Mouse (Mus musculus) embryonic facial prominence, embryonic 11.5 days (tissue): Measurements from ENCODE around the gene Enpp6. TPM values are rescaled to one million over a fixed set of nuclear protein-coding genes. Genes with fewer than 3 reads are reported as not detected.
A peak's percentile ranks its signal among the peaks of the same experiment; 100 is the strongest.

Source experiments
- ATAC-seq: fragments of 200-750 bp; cut with Nextera tagmentation; replicated peaks from 2 replicates; pipeline ENCODE4 v1.8.0; 2017; ENCODE audit warnings: low read depth; ENCODE audit not compliant: insufficient number of reproducible peaks, low FRiP score, low TSS enrichment
- DNase-seq: peaks from one replicate; pipeline ENCODE4 v3.0.0-alpha.2; 2015; ENCODE audit warnings: low spot score
- H3K27ac ChIP-seq: fragments of 300-500 bp; sonication (generic); replicated peaks from 2 replicates; pipeline ENCODE4 v1.5.1; 2014; ENCODE audit warnings: mild to moderate bottlenecking, low read depth, low read length, control low read depth
- H3K27me3 ChIP-seq: fragments of 300-500 bp; sonication (generic); 2 replicates; pipeline ENCODE4 v1.6.1; 2014; ENCODE audit warnings: mild to moderate bottlenecking, low read length, moderate library complexity, mixed read lengths; ENCODE audit not compliant: control insufficient read depth, insufficient read depth
- H3K36me3 ChIP-seq: fragments of 300-500 bp; sonication (generic); replicated peaks from 2 replicates; pipeline ENCODE4 v1.6.1; 2014; ENCODE audit warnings: low read depth, mild to moderate bottlenecking, low read length, moderate library complexity, mixed read lengths; ENCODE audit not compliant: control insufficient read depth, insufficient read depth
- H3K4me1 ChIP-seq: fragments of 300-500 bp; sonication (generic); 2 replicates; pipeline ENCODE4 v1.6.1; 2014; ENCODE audit warnings: low read length, mixed read lengths; ENCODE audit not compliant: control insufficient read depth, insufficient read depth
- H3K4me2 ChIP-seq: fragments of 300-500 bp; sonication (generic); 2 replicates; pipeline ENCODE4 v1.6.1; 2014; ENCODE audit warnings: low read depth, mild to moderate bottlenecking, control low read depth, low read length, moderate library complexity
- H3K4me3 ChIP-seq: fragments of 300-500 bp; sonication (generic); 2 replicates; pipeline ENCODE4 v1.5.1; 2014; ENCODE audit warnings: low read depth, low read length, control low read depth
- H3K9ac ChIP-seq: fragments of 300-500 bp; sonication (generic); replicated peaks from 2 replicates; pipeline ENCODE4 v1.6.1; 2014; ENCODE audit warnings: mild to moderate bottlenecking, control low read depth, low read length
- H3K9me3 ChIP-seq: fragments of 300-500 bp; sonication (generic); replicated peaks from 2 replicates; pipeline ENCODE4 v1.6.1; 2016; ENCODE audit warnings: mild to moderate bottlenecking, low read length, inconsistent platforms, mixed read lengths; ENCODE audit not compliant: control insufficient read depth
- WGBS: fragments of 180-500 bp; shearing (Covaris S2); extraction: QIAGEN DNeasy Blood & Tissue Kit; methylation state at CpG from one replicate; pipeline ENCODE4 v1.1.7; 2014; 5-methylcytosine and 5-hydroxymethylcytosine counted together
- polyA plus RNA-seq: library from polyadenylated mRNA; unstranded; fragments of >200 nt; fragmentation: Nextera tagmentation; extraction: Ambion mirVana; gene quantifications from 2 replicates; pipeline ENCODE4 v1.2.1, GENCODE M21; 2014

Gene Enpp6
- polyA plus RNA-seq = 0.06 and 0.21 TPM in 2 replicates

DNA sequence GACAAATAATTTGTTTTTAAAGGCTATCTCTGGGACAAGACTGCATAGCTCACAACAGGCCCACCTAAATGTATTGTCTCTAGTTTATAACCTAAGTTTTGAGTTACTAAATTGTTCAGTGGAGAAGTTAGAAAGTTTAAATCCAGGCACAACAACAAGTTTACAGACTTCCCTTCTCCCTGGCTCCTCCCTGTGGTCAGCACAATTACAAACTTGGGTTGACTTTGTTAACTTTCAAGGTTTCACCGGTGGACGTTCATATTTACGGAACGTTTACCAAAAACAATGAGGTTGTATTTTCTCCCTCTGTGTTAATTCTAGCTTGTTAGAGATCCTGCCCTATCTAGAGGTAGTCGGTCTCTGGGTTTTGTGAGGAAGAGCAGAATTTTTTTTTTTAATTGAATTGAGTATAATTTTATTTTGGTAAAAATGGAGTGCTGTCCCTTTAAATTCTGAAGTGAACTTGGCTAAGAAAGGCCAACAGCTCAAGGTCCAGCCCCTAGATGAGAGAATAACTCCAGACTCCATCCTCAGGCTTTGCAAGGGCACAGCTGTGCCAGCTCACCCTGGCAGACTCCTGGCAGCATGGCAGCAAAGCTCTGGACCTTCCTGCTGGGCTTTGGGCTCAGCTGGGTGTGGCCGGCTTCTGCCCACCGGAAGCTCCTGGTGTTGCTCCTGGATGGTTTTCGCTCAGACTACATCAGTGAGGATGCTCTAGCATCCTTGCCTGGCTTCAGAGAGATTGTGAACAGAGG is at the start of gene Enpp6:
Gene Enpp6, plus strand, starts transcription at position 502 of the 755 bp plus-strand sequence.
- 88% methylated on average over 8 of the region's 8 CpGs for WGBS
- H3K9ac ChIP-seq = no peak within 1 kb of the TSS
- ATAC-seq = no peak

DNA sequence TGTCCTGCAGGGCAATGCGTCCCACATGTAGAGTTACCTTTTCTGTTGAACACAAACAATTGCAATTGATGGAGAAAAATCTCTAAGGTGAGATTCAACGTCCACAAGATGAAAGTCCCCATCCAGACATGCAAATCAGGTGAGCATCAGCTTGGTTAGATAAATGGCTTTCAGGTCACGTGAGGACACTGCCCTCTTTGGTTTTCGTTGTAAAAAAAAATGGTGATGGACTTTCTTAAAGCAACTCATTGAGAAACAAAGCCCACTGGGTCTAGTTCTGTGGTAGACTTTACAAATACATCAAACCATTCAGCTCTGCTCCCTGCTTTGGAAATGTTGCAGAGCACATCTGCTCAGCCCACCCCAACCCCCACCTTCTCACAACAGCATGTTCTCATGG is 48.5 kb upstream of the Enpp6 start:
- no peaks in the 10 kb centered on the region for H3K27me3 ChIP-seq
- no peak for ATAC-seq
- no peak overlapping the region for H3K9ac ChIP-seq
- H3K27ac ChIP-seq = no peak overlapping the region
- H3K36me3 ChIP-seq = no peaks in the 10 kb centered on the region
- no peaks in the 10 kb centered on the region for H3K4me1 ChIP-seq
- no peaks in the 10 kb centered on the region for H3K9me3 ChIP-seq
- no peak overlapping the region for H3K4me3 ChIP-seq
- no peak for DNase-seq
- H3K4me2 ChIP-seq = no peak overlapping the region
- 83% methylated on average over 4 of the region's 4 CpGs for WGBS

More for the DNA sequence above, at the start of gene Enpp6:
- H3K9me3 ChIP-seq = no peaks in the 10 kb centered on the region
- H3K27ac ChIP-seq = no peak within 1 kb of the TSS
- H3K4me2 ChIP-seq = no peak within 1 kb of the TSS
- no peak for DNase-seq
- no peak within 1 kb of the TSS for H3K4me3 ChIP-seq
- H3K36me3 ChIP-seq = no peaks in the 10 kb centered on the region
- H3K27me3 ChIP-seq = no peaks in the 10 kb centered on the region
- H3K4me1 ChIP-seq = no peaks in the 10 kb centered on the region

DNA sequence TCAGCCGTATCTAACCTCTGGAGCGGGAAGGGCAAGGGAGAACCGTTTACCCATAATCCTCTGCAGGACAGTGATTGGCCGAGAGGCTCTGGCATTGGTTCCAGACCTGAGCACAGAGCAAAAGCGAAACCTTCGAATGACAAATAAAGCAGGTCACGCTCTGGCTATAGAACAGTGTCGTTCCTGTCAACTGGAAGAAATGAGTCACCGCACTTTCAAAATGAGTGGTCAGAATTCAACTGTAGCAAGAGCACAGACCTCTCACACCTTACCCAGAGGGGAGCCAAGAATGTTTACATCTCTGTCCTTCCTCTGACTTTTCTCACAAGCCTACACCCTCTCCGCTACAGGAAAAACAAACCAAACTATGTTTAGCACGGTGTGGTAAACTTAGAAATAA is 45.4 kb upstream of the Enpp6 start:
- H3K27me3 ChIP-seq = no peaks in the 10 kb centered on the region
- H3K4me1 ChIP-seq = no peaks in the 10 kb centered on the region
- no peak overlapping the region for H3K4me3 ChIP-seq
- no peaks in the 10 kb centered on the region for H3K36me3 ChIP-seq
- no peak overlapping the region for H3K9ac ChIP-seq
- no peak for ATAC-seq
- no peak overlapping the region for H3K4me2 ChIP-seq
- no peaks in the 10 kb centered on the region for H3K9me3 ChIP-seq
- WGBS = 71% methylated on average over 11 of the region's 11 CpGs
- DNase-seq = no peak
- H3K27ac ChIP-seq = no peak overlapping the region

DNA sequence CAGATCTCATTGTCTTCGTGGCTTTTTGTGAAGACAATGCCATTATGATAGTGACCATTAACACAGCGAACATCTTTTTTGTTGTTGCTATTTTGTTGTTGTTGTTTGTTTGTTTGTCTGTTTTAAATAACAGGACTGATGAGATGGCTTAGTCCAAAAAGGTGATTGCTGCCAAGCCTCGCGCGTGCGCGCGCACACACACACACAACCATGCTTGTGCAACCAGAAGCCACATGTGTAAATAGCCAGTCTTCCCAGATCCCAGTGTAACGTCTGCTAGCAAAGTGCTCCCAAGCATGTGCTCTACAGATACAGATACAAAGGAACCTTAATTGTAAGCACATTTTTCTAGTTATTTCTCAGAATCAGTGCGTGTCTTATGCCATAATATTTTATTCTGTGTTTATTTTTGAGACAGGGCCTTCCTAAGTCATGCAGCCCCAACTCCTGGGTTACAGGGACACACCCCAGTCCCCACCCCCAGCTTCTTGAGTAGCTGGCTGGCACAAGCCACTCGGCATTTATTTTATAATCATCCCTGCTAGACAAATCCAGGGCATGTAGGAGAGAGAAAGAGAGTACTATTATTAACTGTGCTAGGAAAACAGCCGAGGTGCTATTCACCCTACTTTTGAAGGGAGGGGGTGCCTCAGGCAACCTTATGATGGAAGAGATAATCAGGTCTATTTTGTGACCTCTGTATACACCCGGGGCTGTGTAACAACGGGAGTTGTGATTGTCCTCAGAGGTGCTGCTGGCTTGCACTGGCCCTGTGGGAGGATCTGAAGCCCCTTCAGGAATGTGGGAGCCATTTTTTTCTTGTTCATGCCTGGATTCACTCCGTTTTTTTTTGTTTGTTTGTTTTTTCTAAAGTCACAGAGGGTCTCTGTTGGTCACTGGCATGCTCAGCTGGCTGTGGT is 44.7 kb upstream of the Enpp6 start:
- Histone ChIP-seq H3K27me3 (no peaks in the 10 kb centered on the region), H3K4me2 (no peak overlapping the region), H3K36me3 (no peaks in the 10 kb centered on the region), H3K9me3 (no peaks in the 10 kb centered on the region), H3K9ac (no peak overlapping the region), H3K27ac (no peak overlapping the region), H3K4me1 (no peaks in the 10 kb centered on the region), H3K4me3 (no peak overlapping the region)
- WGBS = 67% methylated on average over 15 of the region's 15 CpGs
- peak; percentile 25 for DNase-seq
- no peak; the same call in 1 of the 2 replicates for ATAC-seq

DNA sequence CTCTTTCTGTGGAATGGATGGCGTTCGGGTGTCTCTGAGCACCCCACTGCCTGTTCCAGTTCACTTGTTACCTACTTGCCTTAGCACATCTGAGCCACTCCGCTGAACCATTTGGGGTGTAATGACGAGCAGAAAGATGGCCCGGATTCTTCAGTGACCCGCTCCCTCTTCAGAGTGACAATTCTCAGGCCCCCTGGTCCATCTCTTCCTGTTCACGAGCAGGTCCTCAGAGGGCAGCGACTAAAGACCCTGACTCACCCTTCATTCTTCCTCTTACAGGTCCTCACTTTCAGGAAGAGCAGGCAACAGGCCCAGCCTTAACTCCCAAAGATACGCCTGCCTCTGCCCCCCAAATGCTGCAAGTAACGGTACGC is 44.0 kb upstream of the Enpp6 start:
- Histone ChIP-seq H3K27ac (no peak overlapping the region), H3K4me2 (no peak overlapping the region), H3K36me3 (no peaks in the 10 kb centered on the region), H3K4me3 (no peak overlapping the region), H3K9ac (no peak overlapping the region), H3K4me1 (no peaks in the 10 kb centered on the region), H3K27me3 (no peaks in the 10 kb centered on the region), H3K9me3 (no peaks in the 10 kb centered on the region)
- WGBS = 75% methylated on average over 11 of the region's 11 CpGs
- ATAC-seq (no peak), DNase-seq (no peak)

DNA sequence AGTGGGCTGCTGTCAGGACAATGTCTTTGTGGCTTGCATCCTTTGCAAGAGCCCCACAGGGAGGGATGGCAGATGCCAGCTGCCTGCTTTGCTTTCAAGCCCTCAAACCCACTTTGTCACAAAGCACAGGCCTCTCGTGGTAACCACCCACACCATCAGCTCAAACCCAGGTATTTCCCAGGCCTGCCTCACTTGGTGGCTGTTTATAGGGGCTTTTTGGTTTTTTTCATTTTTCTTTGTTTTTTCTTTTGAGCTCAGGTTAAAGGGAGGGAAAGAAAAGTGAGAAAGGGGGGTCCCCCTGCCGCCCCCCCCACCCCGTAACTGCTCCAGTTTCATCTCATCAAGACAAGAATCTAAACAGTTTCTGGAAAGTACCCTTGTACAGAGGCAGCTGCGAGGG is 43.4 kb upstream of the Enpp6 start:
- no peak overlapping the region for H3K9ac ChIP-seq
- no peak overlapping the region for H3K4me2 ChIP-seq
- H3K27me3 ChIP-seq = no peaks in the 10 kb centered on the region
- H3K27ac ChIP-seq = no peak overlapping the region
- ATAC-seq = no peak
- H3K36me3 ChIP-seq = no peaks in the 10 kb centered on the region
- 76% methylated on average over 4 of the region's 4 CpGs for WGBS
- H3K4me1 ChIP-seq = no peaks in the 10 kb centered on the region
- H3K4me3 ChIP-seq = no peak overlapping the region
- H3K9me3 ChIP-seq = no peaks in the 10 kb centered on the region
- DNase-seq = no peak

DNA sequence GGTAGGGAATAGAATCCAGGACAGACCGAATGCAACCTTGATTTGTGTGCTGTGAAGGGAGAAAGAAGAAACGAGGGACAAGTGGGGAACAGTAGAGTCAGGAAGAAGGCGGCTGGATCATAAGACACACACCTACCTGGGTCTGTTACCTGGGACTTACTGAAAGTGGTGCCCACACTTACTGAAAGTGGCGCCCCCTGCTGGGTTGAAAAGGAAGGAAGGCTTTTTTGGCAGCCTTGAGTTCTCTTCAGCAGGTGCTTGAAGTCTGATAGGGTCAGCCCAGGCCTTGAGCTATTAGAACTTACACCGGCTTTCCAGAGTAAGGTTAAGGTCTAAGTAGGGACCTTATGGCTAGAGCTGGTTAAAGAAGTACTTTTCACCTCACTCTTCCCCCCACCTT is 40.5 kb upstream of the Enpp6 start:
- Histone ChIP-seq H3K27ac (no peak overlapping the region), H3K4me2 (no peak overlapping the region), H3K36me3 (no peaks in the 10 kb centered on the region), H3K9me3 (no peaks in the 10 kb centered on the region), H3K27me3 (no peaks in the 10 kb centered on the region), H3K4me1 (no peaks in the 10 kb centered on the region), H3K4me3 (no peak overlapping the region), H3K9ac (no peak overlapping the region)
- 69% methylated on average over 5 of the region's 5 CpGs for WGBS
- DNase-seq (no peak), ATAC-seq (no peak)
